ENCODE assay signal across 1 mouse cellular context in genomic region chr2:32353007-32353542, GRCm38 (mm10).
TF ChIP-seq lines count a peak whose summit lies in the region.

Gene Dnm1, minus strand, starts transcription at chr2:32353338.

TF ChIP-seq in CH12.LX, 34 proteins besides CTCF, POLR2A, EP300 and RAD21 (continued from another document):
- TF ChIP-seq SIN3A (IDR thresholded peaks at IDR 0.05; ENCODE audit: low read length), result no peak
- 0 out of 2 replicates have a peak, but pooled peaks have one; percentile 19 for TF ChIP-seq BHLHE40 (IDR thresholded peaks at IDR 0.05; ENCODE audit: low read depth, low read length)
- TF ChIP-seq POLR2AphosphoS2 (IDR thresholded peaks at IDR 0.05; ENCODE audit: low read depth, low read length), result no peak
- TF ChIP-seq CHD2 (IDR thresholded peaks at IDR 0.05; ENCODE audit: low read length), result no peak
- no peak for TF ChIP-seq USF2 (conservative IDR thresholded peaks at IDR 0.05; ENCODE audit: low read depth, low read length)
- TF ChIP-seq MAX (IDR thresholded peaks at IDR 0.05; ENCODE audit: low read length), result no peak
- peak; percentile 64; the same call in 1 of the 2 replicates for TF ChIP-seq UBTF (IDR thresholded peaks at IDR 0.05; ENCODE audit: low read depth, low read length)
- TF ChIP-seq TCF12 (IDR thresholded peaks at IDR 0.05; ENCODE audit: low read depth, low read length), result peak; percentile 43; the same call in 1 of the 2 replicates
TF ChIP-seq in CH12.LX: peak in this region for 9.
